Mouse (Mus musculus): Measurements from ENCODE around the gene Tspan11. TPM values are rescaled to one million over a fixed set of nuclear protein-coding genes. Genes with fewer than 3 reads are reported as not detected.

Tspan11 gene
- total RNA-seq, 1 experiment, result 0.13 TPM

DNA sequence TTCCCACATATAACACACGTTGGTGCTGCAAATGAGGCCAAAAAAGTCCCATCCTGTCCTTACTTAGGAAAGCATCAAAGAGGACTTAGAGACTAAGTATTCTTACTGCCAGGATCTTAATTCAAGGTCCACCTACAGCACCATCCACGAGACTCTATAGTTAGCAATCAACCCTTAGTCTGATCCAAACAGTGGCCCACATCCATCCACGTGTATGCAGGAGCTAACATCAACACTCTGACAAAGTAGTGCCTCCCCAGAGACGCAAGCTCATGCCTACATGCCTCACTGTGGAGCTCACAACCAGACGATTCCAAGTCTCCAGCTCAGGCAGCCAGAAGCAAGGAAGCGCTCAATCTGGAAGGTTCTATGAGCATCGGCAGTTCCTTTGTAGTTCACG is 15.2 kb downstream of the Tspan11 start:
- H3K9me3 ChIP-seq (ENCODE audit: control insufficient read depth, insufficient read depth, low read depth, low read length), result no peaks in the 10 kb centered on the region
- no peak overlapping the region for H3K4me3 ChIP-seq (ENCODE audit: insufficient read depth in 1 of 2, low read depth in 1 of 2, low read length in 2 of 2, poor library complexity in 1 of 2, severe bottlenecking in 1 of 2)
- in situ Hi-C loops (cut with MboI; ENCODE audit: low sequenced_read_pairs in 2 of 2, unreplicated experiment in 2 of 2), result no loop called here
- TF ChIP-seq MAFK (IDR thresholded peaks at IDR 0.05; ENCODE audit: insufficient read depth, low read depth, low read length) (no peak), ZC3H11A (IDR thresholded peaks at IDR 0.05; ENCODE audit: borderline replicate concordance, low read depth, low read length) (no peak), HCFC1 (IDR thresholded peaks at IDR 0.05; ENCODE audit: borderline replicate concordance, insufficient read depth, low read length) (no peak), CHD2 (IDR thresholded peaks at IDR 0.05; ENCODE audit: low read depth, low read length) (no peak), ZNF384 (IDR thresholded peaks at IDR 0.05; ENCODE audit: low read depth, low read length) (no peak)
- no peaks in the 10 kb centered on the region for H3K4me1 ChIP-seq (ENCODE audit: control insufficient read depth in 2 of 2, insufficient read depth in 2 of 2, low read length in 2 of 2, poor library complexity in 1 of 2)
- no peak overlapping the region for H3K9ac ChIP-seq (ENCODE audit: insufficient read depth, low read depth, low read length, poor library complexity, severe bottlenecking)
- H3K27ac ChIP-seq (ENCODE audit: insufficient read depth, low read depth, low read length, poor library complexity, severe bottlenecking), result no peak overlapping the region
- H3K36me3 ChIP-seq (ENCODE audit: control insufficient read depth, insufficient read depth, low read length, poor library complexity, severe bottlenecking), result no peaks in the 10 kb centered on the region
- DNase-seq (ENCODE audit: low read depth, low spot score), result no peak

GRCm38 (mm10) chr6:127910638-127911037 is 23.2 kb downstream of the Tspan11 start:
- no peak for DNase-seq (ENCODE audit: low read depth, low spot score)
- Histone ChIP-seq H3K27ac (ENCODE audit: insufficient read depth, low read depth, low read length, poor library complexity, severe bottlenecking) (no peak overlapping the region), H3K36me3 (ENCODE audit: control insufficient read depth, insufficient read depth, low read length, poor library complexity, severe bottlenecking) (no peaks in the 10 kb centered on the region), H3K9ac (ENCODE audit: insufficient read depth, low read depth, low read length, poor library complexity, severe bottlenecking) (no peak overlapping the region), H3K4me3 (ENCODE audit: insufficient read depth in 1 of 2, low read depth in 1 of 2, low read length in 2 of 2, poor library complexity in 1 of 2, severe bottlenecking in 1 of 2) (no peak overlapping the region), H3K9me3 (ENCODE audit: control insufficient read depth, insufficient read depth, low read depth, low read length) (no peaks in the 10 kb centered on the region), H3K4me1 (ENCODE audit: control insufficient read depth in 2 of 2, insufficient read depth in 2 of 2, low read length in 2 of 2, poor library complexity in 1 of 2) (no peaks in the 10 kb centered on the region)
- in situ Hi-C loops (cut with MboI; ENCODE audit: low sequenced_read_pairs in 2 of 2, unreplicated experiment in 2 of 2), result no loop called here
- no peak for TF ChIP-seq HCFC1 (IDR thresholded peaks at IDR 0.05; ENCODE audit: borderline replicate concordance, insufficient read depth, low read length)
- no peak for TF ChIP-seq MAFK (IDR thresholded peaks at IDR 0.05; ENCODE audit: insufficient read depth, low read depth, low read length)
- TF ChIP-seq ZNF384 (IDR thresholded peaks at IDR 0.05; ENCODE audit: low read depth, low read length), result no peak
- TF ChIP-seq CHD2 (IDR thresholded peaks at IDR 0.05; ENCODE audit: low read depth, low read length), result no peak
- no peak for TF ChIP-seq ZC3H11A (IDR thresholded peaks at IDR 0.05; ENCODE audit: borderline replicate concordance, low read depth, low read length)

DNA sequence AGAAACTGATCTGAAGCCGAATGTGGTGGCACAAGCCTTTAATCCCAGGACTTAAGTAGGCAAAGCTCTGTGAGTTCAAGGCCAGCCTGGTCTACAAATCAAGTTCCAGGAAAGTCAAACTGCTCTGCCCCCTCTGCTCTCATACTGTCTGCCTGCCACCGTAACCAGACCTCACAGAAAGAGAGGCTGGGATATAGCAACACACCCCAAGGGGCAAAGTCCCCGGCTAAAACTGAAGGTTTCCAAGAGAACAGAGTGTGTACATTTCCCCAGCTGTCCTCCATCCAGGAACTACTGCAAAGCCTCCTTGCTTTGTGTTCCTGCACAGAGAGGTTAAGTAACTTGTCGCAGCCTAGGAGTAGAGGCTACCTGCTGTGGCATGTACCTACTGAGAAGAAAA is 24.3 kb downstream of the Tspan11 start:
- no peak for TF ChIP-seq MAFK (IDR thresholded peaks at IDR 0.05; ENCODE audit: insufficient read depth, low read depth, low read length)
- no peak for TF ChIP-seq HCFC1 (IDR thresholded peaks at IDR 0.05; ENCODE audit: borderline replicate concordance, insufficient read depth, low read length)
- no peak for TF ChIP-seq ZNF384 (IDR thresholded peaks at IDR 0.05; ENCODE audit: low read depth, low read length)
- no peak for TF ChIP-seq ZC3H11A (IDR thresholded peaks at IDR 0.05; ENCODE audit: borderline replicate concordance, low read depth, low read length)
- no peak for TF ChIP-seq CHD2 (IDR thresholded peaks at IDR 0.05; ENCODE audit: low read depth, low read length)
- no peaks in the 10 kb centered on the region for H3K36me3 ChIP-seq (ENCODE audit: control insufficient read depth, insufficient read depth, low read length, poor library complexity, severe bottlenecking)
- in situ Hi-C loops (cut with MboI; ENCODE audit: low sequenced_read_pairs in 2 of 2, unreplicated experiment in 2 of 2), result no loop called here
- H3K4me1 ChIP-seq (ENCODE audit: control insufficient read depth in 2 of 2, insufficient read depth in 2 of 2, low read length in 2 of 2, poor library complexity in 1 of 2), result no peaks in the 10 kb centered on the region
- no peak overlapping the region for H3K27ac ChIP-seq (ENCODE audit: insufficient read depth, low read depth, low read length, poor library complexity, severe bottlenecking)
- DNase-seq (ENCODE audit: low read depth, low spot score), result no peak
- H3K9me3 ChIP-seq (ENCODE audit: control insufficient read depth, insufficient read depth, low read depth, low read length), result no peaks in the 10 kb centered on the region
- H3K4me3 ChIP-seq (ENCODE audit: insufficient read depth in 1 of 2, low read depth in 1 of 2, low read length in 2 of 2, poor library complexity in 1 of 2, severe bottlenecking in 1 of 2), result no peak overlapping the region
- no peak overlapping the region for H3K9ac ChIP-seq (ENCODE audit: insufficient read depth, low read depth, low read length, poor library complexity, severe bottlenecking)

GRCm38 (mm10) chr6:127912938-127913337 is 25.5 kb downstream of the Tspan11 start:
- Histone ChIP-seq H3K27ac (ENCODE audit: insufficient read depth, low read depth, low read length, poor library complexity, severe bottlenecking) (no peak overlapping the region), H3K36me3 (ENCODE audit: control insufficient read depth, insufficient read depth, low read length, poor library complexity, severe bottlenecking) (no peaks in the 10 kb centered on the region), H3K4me3 (ENCODE audit: insufficient read depth in 1 of 2, low read depth in 1 of 2, low read length in 2 of 2, poor library complexity in 1 of 2, severe bottlenecking in 1 of 2) (no peak overlapping the region), H3K9ac (ENCODE audit: insufficient read depth, low read depth, low read length, poor library complexity, severe bottlenecking) (no peak overlapping the region), H3K4me1 (ENCODE audit: control insufficient read depth in 2 of 2, insufficient read depth in 2 of 2, low read length in 2 of 2, poor library complexity in 1 of 2) (no peaks in the 10 kb centered on the region), H3K9me3 (ENCODE audit: control insufficient read depth, insufficient read depth, low read depth, low read length) (no peaks in the 10 kb centered on the region)
- no peak for DNase-seq (ENCODE audit: low read depth, low spot score)
- TF ChIP-seq CHD2 (IDR thresholded peaks at IDR 0.05; ENCODE audit: low read depth, low read length) (no peak), HCFC1 (IDR thresholded peaks at IDR 0.05; ENCODE audit: borderline replicate concordance, insufficient read depth, low read length) (no peak), MAFK (IDR thresholded peaks at IDR 0.05; ENCODE audit: insufficient read depth, low read depth, low read length) (no peak), ZC3H11A (IDR thresholded peaks at IDR 0.05; ENCODE audit: borderline replicate concordance, low read depth, low read length) (no peak), ZNF384 (IDR thresholded peaks at IDR 0.05; ENCODE audit: low read depth, low read length) (no peak)
- in situ Hi-C loops (cut with MboI; ENCODE audit: low sequenced_read_pairs in 2 of 2, unreplicated experiment in 2 of 2), result no loop called here

- Histone ChIP-seq H3K27ac (ENCODE audit: insufficient read depth, low read depth, low read length, poor library complexity, severe bottlenecking) (no peak overlapping the region), H3K9ac (ENCODE audit: insufficient read depth, low read depth, low read length, poor library complexity, severe bottlenecking) (no peak overlapping the region), H3K4me1 (ENCODE audit: control insufficient read depth in 2 of 2, insufficient read depth in 2 of 2, low read length in 2 of 2, poor library complexity in 1 of 2) (no peaks in the 10 kb centered on the region), H3K9me3 (ENCODE audit: control insufficient read depth, insufficient read depth, low read depth, low read length) (no peaks in the 10 kb centered on the region), H3K36me3 (ENCODE audit: control insufficient read depth, insufficient read depth, low read length, poor library complexity, severe bottlenecking) (no peaks in the 10 kb centered on the region), H3K4me3 (ENCODE audit: insufficient read depth in 1 of 2, low read depth in 1 of 2, low read length in 2 of 2, poor library complexity in 1 of 2, severe bottlenecking in 1 of 2) (no peak overlapping the region)
- no peak for DNase-seq (ENCODE audit: low read depth, low spot score)
- TF ChIP-seq CHD2 (IDR thresholded peaks at IDR 0.05; ENCODE audit: low read depth, low read length) (no peak), ZC3H11A (IDR thresholded peaks at IDR 0.05; ENCODE audit: borderline replicate concordance, low read depth, low read length) (no peak), MAFK (IDR thresholded peaks at IDR 0.05; ENCODE audit: insufficient read depth, low read depth, low read length) (no peak), HCFC1 (IDR thresholded peaks at IDR 0.05; ENCODE audit: borderline replicate concordance, insufficient read depth, low read length) (no peak), ZNF384 (IDR thresholded peaks at IDR 0.05; ENCODE audit: low read depth, low read length) (no peak)
- in situ Hi-C loops (cut with MboI; ENCODE audit: low sequenced_read_pairs in 2 of 2, unreplicated experiment in 2 of 2), result no loop called here
These were observed 29.6 kb downstream of the Tspan11 start for GRCm38 (mm10) chr6:127916993-127917392.

Measured in ES-E14 (cell line).